Mouse (Mus musculus) macrophage (primary cell): ENCODE data around the gene Dnmbp. TPM values are rescaled to one million over a fixed set of nuclear protein-coding genes. Genes with fewer than 3 reads are reported as not detected.

Experiments
- H3K27ac ChIP-seq: fragments of 350-480 bp; formaldehyde crosslinking; 2 replicates; pipeline ENCODE4 v1.9.0; 2021
- H3K36me3 ChIP-seq: fragments of 350-480 bp; formaldehyde crosslinking; 2 replicates; pipeline ENCODE4 v1.9.0; 2021; ENCODE audit errors: inconsistent target
- H3K4me3 ChIP-seq: fragments of 350-480 bp; formaldehyde crosslinking; 2 replicates; pipeline ENCODE4 v1.9.0; 2021; ENCODE audit errors: inconsistent target
- H3K79me2 ChIP-seq: fragments of 350-480 bp; formaldehyde crosslinking; 2 replicates; pipeline ENCODE4 v1.9.0; 2021; ENCODE audit errors: inconsistent target
- WGBS: methylation state at CpG from one replicate; pipeline ENCODE4 v1.1.7; 2026; ENCODE audit warnings: inconsistent platforms; ENCODE audit not compliant: missing documents; 5-methylcytosine and 5-hydroxymethylcytosine counted together
- polyA plus RNA-seq: library from polyadenylated mRNA; stranded (reverse); fragments of 250-400 nt; gene quantifications from 3 replicates; pipeline ENCODE4 v1.2.4, GENCODE M21; 2018; ENCODE audit warnings: inconsistent platforms

Gene Dnmbp
- polyA plus RNA-seq, 1 experiment from 2014 or later = 13.6 TPM

GRCm38 (mm10) chr19:43852837-43853545, 87.0 kb downstream of the Dnmbp start:
- H3K27ac ChIP-seq = no peak overlapping the region
- no peak overlapping the region for H3K4me3 ChIP-seq
- 83% methylated on average over 4 of the region's 7 CpGs for WGBS
- H3K36me3 ChIP-seq = peaks cover 60% of the 10 kb centered on the region
- H3K79me2 ChIP-seq = no peaks in the 10 kb centered on the region

GRCm38 (mm10) chr19:43851996-43852630, 87.9 kb downstream of the Dnmbp start:
- Histone ChIP-seq H3K4me3 (no peak overlapping the region), H3K27ac (no peak overlapping the region), H3K79me2 (no peaks in the 10 kb centered on the region), H3K36me3 (peaks cover 69% of the 10 kb centered on the region)
- 73% methylated on average over 21 of the region's 21 CpGs for WGBS

- no peak overlapping the region for H3K4me3 ChIP-seq
- WGBS = 92% methylated on average over 11 of the region's 11 CpGs
- H3K27ac ChIP-seq = no peak overlapping the region
- H3K79me2 ChIP-seq = no peaks in the 10 kb centered on the region
- peaks cover 62% of the 10 kb centered on the region for H3K36me3 ChIP-seq
Observed at GRCm38 (mm10) chr19:43850026-43850425, 90.0 kb downstream of the Dnmbp start.

- Histone ChIP-seq H3K36me3 (peaks cover 46% of the 10 kb centered on the region), H3K79me2 (no peaks in the 10 kb centered on the region), H3K4me3 (no peak overlapping the region), H3K27ac (no peak overlapping the region)
- WGBS = 96% methylated on average over 15 of the region's 15 CpGs
Observed at GRCm38 (mm10) chr19:43847966-43848365, 92.0 kb downstream of the Dnmbp start.

GRCm38 (mm10) chr19:43847056-43847455, 92.9 kb downstream of the Dnmbp start:
- Histone ChIP-seq H3K79me2 (no peaks in the 10 kb centered on the region), H3K27ac (no peak overlapping the region), H3K4me3 (no peak overlapping the region), H3K36me3 (peaks cover 46% of the 10 kb centered on the region)
- WGBS = 90% methylated on average over 15 of the region's 15 CpGs

GRCm38 (mm10) chr19:43845331-43845908, 94.6 kb downstream of the Dnmbp start:
- no peak overlapping the region for H3K4me3 ChIP-seq
- H3K36me3 ChIP-seq = peaks cover 41% of the 10 kb centered on the region
- no peaks in the 10 kb centered on the region for H3K79me2 ChIP-seq
- H3K27ac ChIP-seq = no peak overlapping the region
- 85% methylated on average over 7 of the region's 7 CpGs for WGBS

- 88% methylated on average over 9 of the region's 9 CpGs for whole genome bisulfite sequencing
- Histone ChIP-seq H3K79me2 (no peaks in the 10 kb centered on the region), H3K36me3 (peaks cover 19% of the 10 kb centered on the region; the same call in 1 of the 2 replicates), H3K27ac (no peak overlapping the region), H3K4me3 (no peak overlapping the region)
Observed at GRCm38 (mm10) chr19:43843184-43843583, 96.8 kb downstream of the Dnmbp start.

- H3K27ac ChIP-seq = no peak overlapping the region
- H3K36me3 ChIP-seq = no peaks in the 10 kb centered on the region
- H3K4me3 ChIP-seq = no peak overlapping the region
- WGBS = 38% methylated on average over 20 of the region's 21 CpGs
- no peaks in the 10 kb centered on the region for H3K79me2 ChIP-seq
Observed at GRCm38 (mm10) chr19:43832425-43833069, 107.4 kb downstream of the Dnmbp start.

GRCm38 (mm10) chr19:43826855-43827254, 113.1 kb downstream of the Dnmbp start:
- H3K4me3 ChIP-seq = no peak overlapping the region
- H3K79me2 ChIP-seq = no peaks in the 10 kb centered on the region
- WGBS = 85% methylated on average over 7 of the region's 8 CpGs
- H3K36me3 ChIP-seq = no peaks in the 10 kb centered on the region
- H3K27ac ChIP-seq = no peak overlapping the region

- Histone ChIP-seq H3K36me3 (no peaks in the 10 kb centered on the region), H3K79me2 (no peaks in the 10 kb centered on the region), H3K4me3 (no peak overlapping the region), H3K27ac (no peak overlapping the region)
- WGBS = 25% methylated on average over 14 of the region's 14 CpGs
Observed at GRCm38 (mm10) chr19:43815661-43816414, 124.2 kb downstream of the Dnmbp start.

- H3K4me3 ChIP-seq = no peak overlapping the region
Observed at GRCm38 (mm10) chr19:43813315-43813714, 126.7 kb downstream of the Dnmbp start.

GRCm38 (mm10) chr19:43811419-43811818, 128.6 kb downstream of the Dnmbp start:
- no peak overlapping the region for H3K27ac ChIP-seq
- WGBS = 91% methylated on average over 4 of the region's 4 CpGs
- H3K79me2 ChIP-seq = no peaks in the 10 kb centered on the region
- no peaks in the 10 kb centered on the region for H3K36me3 ChIP-seq
- H3K4me3 ChIP-seq = no peak overlapping the region

More at GRCm38 (mm10) chr19:43813315-43813714, 126.7 kb downstream of the Dnmbp start:
- WGBS = 94% methylated on average over 9 of the region's 10 CpGs
- H3K36me3 ChIP-seq = no peaks in the 10 kb centered on the region
- no peaks in the 10 kb centered on the region for H3K79me2 ChIP-seq
- H3K27ac ChIP-seq = no peak overlapping the region

- H3K4me3 ChIP-seq = no peak overlapping the region
- H3K27ac ChIP-seq = no peak overlapping the region
- no peaks in the 10 kb centered on the region for H3K79me2 ChIP-seq
- no peaks in the 10 kb centered on the region for H3K36me3 ChIP-seq
- 73% methylated on average over 4 of the region's 4 CpGs for WGBS
Observed at GRCm38 (mm10) chr19:43809331-43809730, 130.7 kb downstream of the Dnmbp start.

GRCm38 (mm10) chr19:43803866-43804265, 136.1 kb downstream of the Dnmbp start:
- 96% methylated on average over 10 of the region's 10 CpGs for whole genome bisulfite sequencing
- no peaks in the 10 kb centered on the region for H3K36me3 ChIP-seq
- H3K27ac ChIP-seq = no peak overlapping the region
- no peaks in the 10 kb centered on the region for H3K79me2 ChIP-seq
- H3K4me3 ChIP-seq = no peak overlapping the region
